Mouse (Mus musculus) limb, embryonic 13.5 days (tissue): ENCODE measurements around the gene Mcrip1. TPM values are rescaled to one million over a fixed set of nuclear protein-coding genes. Genes with fewer than 3 reads are reported as not detected.
A peak's percentile ranks its signal among the peaks of the same experiment; 100 is the strongest.

Experiments used
- ATAC-seq: fragments of 200-750 bp; cut with Nextera tagmentation; 2 replicates; pipeline ENCODE4 v1.8.0; 2017; ENCODE audit warnings: low read depth, moderate number of reproducible peaks, moderate TSS enrichment; ENCODE audit not compliant: low FRiP score
- H3K27ac ChIP-seq: fragments of 300-500 bp; sonication (generic); 2 replicates; pipeline ENCODE4 v1.5.1; 2015; ENCODE audit warnings: inconsistent platforms, mild to moderate bottlenecking, moderate library complexity
- H3K27me3 ChIP-seq: fragments of 300-500 bp; sonication (generic); 2 replicates; pipeline ENCODE4 v1.6.1; 2015; ENCODE audit warnings: mild to moderate bottlenecking, inconsistent platforms
- H3K36me3 ChIP-seq: fragments of 300-500 bp; sonication (generic); 2 replicates; pipeline ENCODE4 v1.6.1; 2015; ENCODE audit warnings: inconsistent platforms, mild to moderate bottlenecking, moderate library complexity
- H3K4me1 ChIP-seq: fragments of 300-500 bp; sonication (generic); 2 replicates; pipeline ENCODE4 v1.6.1; 2015; ENCODE audit warnings: inconsistent platforms
- H3K4me2 ChIP-seq: fragments of 300-500 bp; sonication (generic); replicated peaks from 2 replicates; pipeline ENCODE4 v1.6.1; 2015; ENCODE audit warnings: inconsistent platforms, mild to moderate bottlenecking, moderate library complexity
- H3K4me3 ChIP-seq: fragments of 300-500 bp; sonication (generic); 2 replicates; pipeline ENCODE4 v1.5.1; 2015; ENCODE audit warnings: moderate library complexity, mild to moderate bottlenecking, inconsistent platforms
- H3K9ac ChIP-seq: fragments of 300-500 bp; sonication (generic); 2 replicates; pipeline ENCODE4 v1.6.1; 2015; ENCODE audit warnings: mild to moderate bottlenecking, inconsistent platforms
- H3K9me3 ChIP-seq: fragments of 300-500 bp; sonication (generic); 2 replicates; pipeline ENCODE4 v1.6.1; 2016; ENCODE audit warnings: inconsistent platforms
- WGBS: fragments of 180-500 bp; shearing (Covaris S2); methylation state at CpG from one replicate; pipeline ENCODE4 v1.1.7; 2015; 5-methylcytosine and 5-hydroxymethylcytosine counted together
- polyA plus RNA-seq: library from polyadenylated mRNA; unstranded; fragments of >200 nt; fragmentation: Nextera tagmentation; extraction: Ambion mirVana; gene quantifications from 2 replicates; pipeline ENCODE4 v1.2.1, GENCODE M21; 2015

Mcrip1 gene
- polyA plus RNA-seq, 1 experiment from 2014 or later: 245 TPM

GRCm38 (mm10) chr11:120580190-120580589 lies 30.7 kb upstream of the Mcrip1 start:
- H3K4me3 ChIP-seq: peak overlapping the region; percentile 69
- peak overlapping the region; percentile 93 for H3K9ac ChIP-seq
- no peak for ATAC-seq
- peaks cover 50% of the 10 kb centered on the region for H3K36me3 ChIP-seq
- peaks cover 6% of the 10 kb centered on the region; the same call in 1 of the 2 replicates for H3K9me3 ChIP-seq
- H3K4me2 ChIP-seq: peak overlapping the region; percentile 98
- H3K4me1 ChIP-seq: peaks cover 24% of the 10 kb centered on the region
- WGBS: 61% methylated on average over 7 of the region's 7 CpGs
- H3K27ac ChIP-seq: peak overlapping the region; percentile 92
- no peaks in the 10 kb centered on the region for H3K27me3 ChIP-seq

GRCm38 (mm10) chr11:120579316-120580107 lies 30.0 kb upstream of the Mcrip1 start:
- Histone ChIP-seq H3K4me2 (peak overlapping the region; percentile 98), H3K9ac (peak overlapping the region; percentile 93), H3K27me3 (no peaks in the 10 kb centered on the region), H3K27ac (peak overlapping the region; percentile 92; the same call in 1 of the 2 replicates), H3K4me1 (peaks cover 27% of the 10 kb centered on the region), H3K36me3 (peaks cover 45% of the 10 kb centered on the region), H3K4me3 (peak overlapping the region; percentile 69), H3K9me3 (peaks cover 6% of the 10 kb centered on the region; the same call in 1 of the 2 replicates)
- WGBS: 64% methylated on average over 15 of the region's 15 CpGs
- ATAC-seq: no peak

GRCm38 (mm10) chr11:120578694-120579243 lies 29.2 kb upstream of the Mcrip1 start:
- H3K27ac ChIP-seq: no peak overlapping the region
- 70% methylated on average over 11 of the region's 11 CpGs for WGBS
- H3K27me3 ChIP-seq: no peaks in the 10 kb centered on the region
- peak overlapping the region; percentile 39; the same call in 1 of the 2 replicates for H3K9ac ChIP-seq
- peaks cover 37% of the 10 kb centered on the region for H3K36me3 ChIP-seq
- peaks cover 1% of the 10 kb centered on the region; the same call in 1 of the 2 replicates for H3K9me3 ChIP-seq
- peaks cover 32% of the 10 kb centered on the region for H3K4me1 ChIP-seq
- H3K4me3 ChIP-seq: no peak overlapping the region
- no peak for ATAC-seq
- H3K4me2 ChIP-seq: no peak overlapping the region

GRCm38 (mm10) chr11:120578024-120578693 lies 28.6 kb upstream of the Mcrip1 start:
- no peak overlapping the region for H3K4me3 ChIP-seq
- ATAC-seq: no peak; the same call in 1 of the 2 replicates
- H3K9me3 ChIP-seq: no peaks in the 10 kb centered on the region
- no peak overlapping the region for H3K27ac ChIP-seq
- no peaks in the 10 kb centered on the region for H3K27me3 ChIP-seq
- H3K4me2 ChIP-seq: no peak overlapping the region
- H3K4me1 ChIP-seq: peaks cover 32% of the 10 kb centered on the region
- peaks cover 37% of the 10 kb centered on the region for H3K36me3 ChIP-seq
- H3K9ac ChIP-seq: 0 out of 2 replicates have a peak overlapping the region, but pooled peaks have one; percentile 39
- WGBS: 81% methylated on average over 10 of the region's 10 CpGs

GRCm38 (mm10) chr11:120577211-120578023 lies 27.9 kb upstream of the Mcrip1 start:
- H3K27ac ChIP-seq: no peak overlapping the region
- peaks cover 31% of the 10 kb centered on the region for H3K4me1 ChIP-seq
- 85% methylated on average over 7 of the region's 7 CpGs for WGBS
- ATAC-seq: no peak
- H3K4me3 ChIP-seq: no peak overlapping the region
- H3K36me3 ChIP-seq: peaks cover 37% of the 10 kb centered on the region
- H3K9me3 ChIP-seq: no peaks in the 10 kb centered on the region
- no peak overlapping the region for H3K4me2 ChIP-seq
- H3K27me3 ChIP-seq: no peaks in the 10 kb centered on the region
- no peak overlapping the region for H3K9ac ChIP-seq

GRCm38 (mm10) chr11:120576365-120576981 lies 26.9 kb upstream of the Mcrip1 start:
- WGBS: 77% methylated on average over 3 of the region's 3 CpGs
- no peaks in the 10 kb centered on the region for H3K9me3 ChIP-seq
- no peaks in the 10 kb centered on the region for H3K27me3 ChIP-seq
- H3K4me3 ChIP-seq: no peak overlapping the region
- H3K36me3 ChIP-seq: peaks cover 38% of the 10 kb centered on the region
- no peak overlapping the region for H3K27ac ChIP-seq
- no peak overlapping the region for H3K4me2 ChIP-seq
- no peak overlapping the region for H3K9ac ChIP-seq
- no peak for ATAC-seq
- H3K4me1 ChIP-seq: peaks cover 29% of the 10 kb centered on the region

GRCm38 (mm10) chr11:120575940-120576339 lies 26.4 kb upstream of the Mcrip1 start:
- no peak overlapping the region for H3K4me3 ChIP-seq
- no peaks in the 10 kb centered on the region for H3K9me3 ChIP-seq
- H3K9ac ChIP-seq: no peak overlapping the region
- H3K27me3 ChIP-seq: no peaks in the 10 kb centered on the region
- H3K4me2 ChIP-seq: no peak overlapping the region
- ATAC-seq: no peak
- H3K27ac ChIP-seq: no peak overlapping the region
- H3K4me1 ChIP-seq: peaks cover 34% of the 10 kb centered on the region
- H3K36me3 ChIP-seq: peaks cover 43% of the 10 kb centered on the region

GRCm38 (mm10) chr11:120575046-120575445 lies 25.5 kb upstream of the Mcrip1 start:
- H3K4me3 ChIP-seq: peak overlapping the region; percentile 99; the same call in 1 of the 2 replicates
- H3K9me3 ChIP-seq: no peaks in the 10 kb centered on the region
- no peak overlapping the region for H3K9ac ChIP-seq
- peak overlapping the region; percentile 80 for H3K4me2 ChIP-seq
- no peaks in the 10 kb centered on the region for H3K27me3 ChIP-seq
- WGBS: 66% methylated on average over 2 of the region's 2 CpGs
- no peak overlapping the region for H3K27ac ChIP-seq
- H3K36me3 ChIP-seq: peaks cover 51% of the 10 kb centered on the region
- H3K4me1 ChIP-seq: peaks cover 34% of the 10 kb centered on the region
- ATAC-seq: no peak

GRCm38 (mm10) chr11:120574278-120574600 lies 24.7 kb upstream of the Mcrip1 start:
- 46% methylated on average over 5 of the region's 5 CpGs for WGBS
- no peaks in the 10 kb centered on the region for H3K9me3 ChIP-seq
- peak overlapping the region; percentile 99 for H3K4me3 ChIP-seq
- peak overlapping the region; percentile 80 for H3K4me2 ChIP-seq
- peaks cover 26% of the 10 kb centered on the region for H3K4me1 ChIP-seq
- H3K9ac ChIP-seq: peak overlapping the region; percentile 84
- peaks cover 50% of the 10 kb centered on the region for H3K36me3 ChIP-seq
- H3K27me3 ChIP-seq: no peaks in the 10 kb centered on the region
- H3K27ac ChIP-seq: no peak overlapping the region
- ATAC-seq: no peak

- Histone ChIP-seq H3K4me1 (peaks cover 24% of the 10 kb centered on the region), H3K27ac (peak overlapping the region; percentile 94), H3K27me3 (no peaks in the 10 kb centered on the region), H3K9me3 (no peaks in the 10 kb centered on the region), H3K36me3 (peaks cover 49% of the 10 kb centered on the region), H3K4me3 (peak overlapping the region; percentile 99), H3K4me2 (peak overlapping the region; percentile 80), H3K9ac (peak overlapping the region; percentile 84)
- no peak for ATAC-seq
- WGBS: under 1% methylated on average over 23 of the region's 23 CpGs
These were observed 24.2 kb upstream of the Mcrip1 start for GRCm38 (mm10) chr11:120573585-120574277.
